ENCODE assay signal across 12 mouse cellular contexts in genomic region chr5:130007344-130007743, GRCm38 (mm10). TPM values are rescaled to one million over a fixed set of nuclear protein-coding genes. Genes with fewer than 3 reads are reported as not detected.
A peak's percentile ranks its signal among the peaks of the same experiment; 100 is the strongest.
DNase-seq lines count a peak whose midpoint lies in the region; ATAC-seq and TF ChIP-seq lines count a peak whose summit lies in the region.
"Had no signal": no experiment of that assay in that cellular context is flagged by ENCODE, and none has a peak within 500 bp of the region (broad histone marks: within the 10 kb centered on the region; RNA-seq: fewer than 3 reads in every experiment).

No protein-coding gene starts in this region.

- H3K9me3 ChIP-seq in liver, embryonic 11.5 days (ENCODE audit: control insufficient read depth, low read length) = peaks cover 10% of the 10 kb centered on the region; the same call in 1 of the 2 replicates
- H3K9me3 ChIP-seq in E14TG2a.4 (ENCODE audit: low read length) = no peaks in the 10 kb centered on the region; the same call in 1 of the 2 replicates

- H3K79me2 ChIP-seq in liver, adult 2 months (ENCODE audit: control insufficient read depth, insufficient read depth, low read length) = no peaks in the 10 kb centered on the region; the same call in 1 of the 2 replicates
- no peaks in the 10 kb centered on the region for H3K79me2 ChIP-seq in C2C12 (ENCODE audit: control insufficient read depth, insufficient read depth)

- TF ChIP-seq POLR2A in liver, adult 2 months (IDR thresholded peaks at IDR 0.05; ENCODE audit: extremely low read depth, insufficient read depth, low read length) = no peak

- H3K27me3 ChIP-seq in liver, adult 2 months (ENCODE audit: control insufficient read depth, insufficient read depth, low read length) = no peaks in the 10 kb centered on the region
- H3K27me3 ChIP-seq in liver, embryonic 11.5 days (replicated peaks; ENCODE audit: control insufficient read depth, insufficient read depth, low read length) = no peaks in the 10 kb centered on the region
- H3K27me3 ChIP-seq in C2C12 (ENCODE audit: control insufficient read depth, insufficient read depth, insufficient read length) = no peaks in the 10 kb centered on the region
- peaks cover 18% of the 10 kb centered on the region for H3K27me3 ChIP-seq in E14TG2a.4 (ENCODE audit: insufficient read depth, low read length)
- H3K27me3 ChIP-seq: limb, embryonic 15.5 days; megakaryocyte, embryonic 14.5 days had no signal

- 0 out of 2 replicates have a peak, but pooled peaks have one; percentile 9 for TF ChIP-seq CTCF in liver, adult 2 months (IDR thresholded peaks at IDR 0.05; ENCODE audit: low read depth, low read length)
- peak; percentile 8 for TF ChIP-seq CTCF in C2C12 (IDR thresholded peaks at IDR 0.05; ENCODE audit: control insufficient read depth, insufficient read depth, insufficient read length)
- TF ChIP-seq CTCF in E14TG2a.4 (conservative IDR thresholded peaks at IDR 0.05; ENCODE audit: low read length) = peak; percentile 82

- peaks cover 16% of the 10 kb centered on the region for H3K36me3 ChIP-seq in liver, adult 2 months (ENCODE audit: control insufficient read depth, insufficient read depth, low read length)
- H3K36me3 ChIP-seq in liver, embryonic 11.5 days (ENCODE audit: control insufficient read depth, insufficient read depth, low read length) = peaks cover 10% of the 10 kb centered on the region
- H3K36me3 ChIP-seq in C2C12 (ENCODE audit: control insufficient read depth, insufficient read depth) (no peaks in the 10 kb centered on the region), E14TG2a.4 (ENCODE audit: insufficient read depth, low read length) (peaks cover 4% of the 10 kb centered on the region)

- H3K27ac ChIP-seq in liver, adult 2 months (replicated peaks; ENCODE audit: insufficient read depth, low read depth, low read length) = no peak overlapping the region
- no peak overlapping the region for H3K27ac ChIP-seq in liver, embryonic 11.5 days (ENCODE audit: low read depth, low read length)
- H3K27ac ChIP-seq: limb, embryonic 15.5 days had no signal

- no peak for DNase-seq in liver, adult 2 months (ENCODE audit: extremely low read depth, low read depth, low spot score)
- no peak for DNase-seq in liver, embryonic 11.5 days (ENCODE audit: low spot score)
- DNase-seq in cerebellum, postnatal 4 days (ENCODE audit: low spot score in 2 of 2) = no peak
- no peak for DNase-seq in lung, postnatal 14 days
- DNase-seq: cerebellum, postnatal 14 days; kidney, postnatal 10 days; layer of hippocampus, postnatal 36 days had no signal

- H3K9ac ChIP-seq in liver, adult 2 months (ENCODE audit: low read depth, low read length) = no peak overlapping the region
- H3K9ac ChIP-seq in liver, embryonic 11.5 days (ENCODE audit: low read depth, low read length) = no peak overlapping the region
- H3K9ac ChIP-seq: limb, embryonic 15.5 days had no signal

- 58% methylated on average over 1 of the region's 1 CpGs for WGBS in liver, adult 2 months
- 78% methylated on average over 1 of the region's 1 CpGs for WGBS in liver, embryonic 11.5 days

- no peak overlapping the region for H3ac ChIP-seq in C2C12 (ENCODE audit: control insufficient read depth, insufficient read length, low read depth)

- H3K79me3 ChIP-seq in C2C12 (ENCODE audit: low read depth) = peaks cover 3% of the 10 kb centered on the region

- H3K4me2 ChIP-seq in liver, embryonic 11.5 days = no peak overlapping the region
- H3K4me2 ChIP-seq: limb, embryonic 15.5 days had no signal

- no peaks in the 10 kb centered on the region for H3K4me1 ChIP-seq in liver, adult 2 months (ENCODE audit: control insufficient read depth, insufficient read depth, low read length)
- H3K4me1 ChIP-seq in liver, embryonic 11.5 days (replicated peaks; ENCODE audit: control insufficient read depth, insufficient read depth, low read length) = peaks cover 5% of the 10 kb centered on the region
- peaks cover 31% of the 10 kb centered on the region for H3K4me1 ChIP-seq in E14TG2a.4 (replicated peaks; ENCODE audit: low read depth, low read length)

- no peak for ATAC-seq in liver, embryonic 11.5 days (replicated peaks; ENCODE audit: low FRiP score)
- peak; percentile 70 for ATAC-seq in erythroblast, adult 5-6 weeks (replicated peaks; ENCODE audit: low FRiP score, poor library complexity, severe bottlenecking)

- no peak overlapping the region for H3K4me3 ChIP-seq in liver, adult 2 months (ENCODE audit: insufficient read depth, low read depth, low read length)
- H3K4me3 ChIP-seq in liver, embryonic 11.5 days (ENCODE audit: low read depth, low read length) = no peak overlapping the region
- no peak overlapping the region for H3K4me3 ChIP-seq in C2C12 (ENCODE audit: insufficient read depth, poor library complexity, severe bottlenecking)
- H3K4me3 ChIP-seq in E14TG2a.4 (replicated peaks; ENCODE audit: low read length) = no peak overlapping the region
- H3K4me3 ChIP-seq: limb, embryonic 15.5 days; megakaryocyte, embryonic 14.5 days had no signal

TF ChIP-seq in C2C12, 6 proteins besides CTCF, POLR2A, EP300 and RAD21:
- TF ChIP-seq FOSL1 (IDR thresholded peaks at IDR 0.05; ENCODE audit: insufficient read depth, low read length, poor library complexity, severe bottlenecking) = no peak

RNA-seq across cellular contexts. Expression of gene Gusb, which starts 4.5 kb away (rescaled TPM):
- 13.6 and 21.1 TPM in 2 replicates for total RNA-seq in liver, adult 2 months (2014; rRNA removed)
- polyA plus RNA-seq in liver, adult 2 months (2012; rRNA removed) = 17.6 and 18.6 TPM in 2 replicates
- 82.5 and 89.9 TPM in 2 replicates for polyA plus RNA-seq in liver, embryonic 11.5 days (2014; fragmentation: Nextera tagmentation; extraction: Ambion mirVana)
- 56.0 TPM for polyA plus RNA-seq in C2C12 (2012; fragmentation: generic; extraction: Trizol)
- 22.1 and 25.5 TPM in 2 replicates for total RNA-seq in erythroblast, adult 5-6 weeks (2015; ENCODE audit: low replicate concordance)
- total RNA-seq in erythroblast, adult 5-6 weeks (2017; ENCODE audit: low replicate concordance) = 8.9 and 13.4 TPM in 2 replicates

RNA-seq across cellular contexts. Expression of gene Asl, which starts 21.7 kb away (rescaled TPM):
- 683 and 898 TPM in 2 replicates for total RNA-seq in liver, adult 2 months (2014; rRNA removed)
- polyA plus RNA-seq in liver, adult 2 months (2012; rRNA removed) = 622 and 696 TPM in 2 replicates
- 51.8 and 61.0 TPM in 2 replicates for polyA plus RNA-seq in liver, embryonic 11.5 days (2014; fragmentation: Nextera tagmentation; extraction: Ambion mirVana)
- polyA plus RNA-seq in C2C12 (2012; fragmentation: generic; extraction: Trizol) = 26.4 TPM
- 1.9 and 11.3 TPM in 2 replicates for total RNA-seq in erythroblast, adult 5-6 weeks (2015; ENCODE audit: low replicate concordance)
- 2.0 and 2.6 TPM in 2 replicates for total RNA-seq in erythroblast, adult 5-6 weeks (2017; ENCODE audit: low replicate concordance)

RNA-seq across cellular contexts. Expression of gene Crcp, which starts 21.7 kb away (rescaled TPM):
- 27.8 and 33.6 TPM in 2 replicates for total RNA-seq in liver, adult 2 months (2014; rRNA removed)
- 11.8 and 14.7 TPM in 2 replicates for polyA plus RNA-seq in liver, adult 2 months (2012; rRNA removed)
- polyA plus RNA-seq in liver, embryonic 11.5 days (2014; fragmentation: Nextera tagmentation; extraction: Ambion mirVana) = 30.8 and 34.8 TPM in 2 replicates
- polyA plus RNA-seq in C2C12 (2012; fragmentation: generic; extraction: Trizol) = 32.6 TPM
- total RNA-seq in erythroblast, adult 5-6 weeks (2015; ENCODE audit: low replicate concordance) = 9.2 and 16.5 TPM in 2 replicates
- total RNA-seq in erythroblast, adult 5-6 weeks (2017; ENCODE audit: low replicate concordance) = 18.7 and 21.6 TPM in 2 replicates

Comparison
In these comparisons a context has a peak if more than half of its experiments do, and no peak if none do; other contexts are left out.
1. RNA of gene Asl, which starts 21.7 kb away (polyA plus RNA-seq): 622 to 696 TPM in liver, adult 2 months; 51.8 to 61.0 TPM in liver, embryonic 11.5 days and 26.4 TPM in C2C12 (single experiment); every median in the first group is over 10 times any median in the second.
2. CTCF ChIP-seq: peak in every context shown above with its lines; median percentile 82 in E14TG2a.4; 9 in liver, adult 2 months; 8 in C2C12.